Mouse (Mus musculus) urinary bladder, adult 2 months (tissue): ENCODE measurements around the gene AK157302. TPM values are rescaled to one million over a fixed set of nuclear protein-coding genes. Genes with fewer than 3 reads are reported as not detected.
"Not testable (repeated sequence)": the region's sequence is repeated elsewhere in the genome, so short reads cannot be mapped to it uniquely, and the experiment has no call there.

ENCODE experiments used
- DNase-seq: peaks from one replicate; pipeline ENCODE4 v3.0.0; 2022; ENCODE audit warnings: low spot score
- polyA plus RNA-seq: library from polyadenylated mRNA; depleted of rRNA; stranded (reverse); fragments of >200 nt; gene quantifications from 2 replicates; pipeline ENCODE4 v1.2.3, GENCODE M21; 2012; rRNA removed

AK157302 gene
- polyA plus RNA-seq, result 0.86 and 1.2 TPM in 2 replicates

DNA sequence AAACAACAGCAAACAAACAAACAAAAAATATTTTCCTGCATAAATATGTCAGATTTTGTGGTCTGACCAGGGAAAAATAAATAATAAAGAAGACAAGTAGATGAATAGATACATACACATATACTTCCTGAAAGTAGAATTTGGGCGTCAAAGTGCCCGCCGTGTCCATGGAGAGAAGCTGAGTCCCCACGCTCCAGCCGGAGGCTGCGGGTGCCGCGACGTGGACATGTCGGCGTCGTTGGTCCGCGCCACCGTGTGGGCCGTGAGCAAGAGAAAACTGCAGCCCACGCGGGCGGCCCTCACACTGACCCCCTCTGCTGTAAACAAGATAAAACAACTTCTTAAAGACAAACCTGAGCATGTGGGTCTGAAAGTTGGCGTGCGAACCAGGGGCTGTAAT, at the start of gene AK157302:
TSS of gene AK157302 (plus strand) at position 144 of the 400 bp plus-strand sequence.
- no peak for DNase-seq

DNA sequence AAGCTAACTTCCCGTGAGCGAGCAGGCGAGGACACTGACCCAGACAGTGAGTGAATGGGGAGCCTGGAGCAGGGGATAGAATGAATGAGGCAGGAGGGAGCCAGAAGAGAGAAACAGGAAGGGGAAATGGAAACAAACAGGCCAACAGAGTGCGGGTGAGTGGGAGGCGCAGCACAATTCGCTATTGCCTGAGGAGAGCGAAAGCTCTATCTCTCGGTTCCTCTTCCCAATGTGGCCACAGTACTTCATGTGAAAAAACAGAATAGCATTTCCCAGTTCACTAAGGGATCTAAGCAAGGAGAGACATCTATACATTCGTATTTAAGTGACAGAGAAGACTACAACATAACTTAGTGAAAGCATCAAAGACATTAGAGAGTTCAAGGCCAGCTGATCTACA, 48.2 kb upstream of the AK157302 start:
- DNase-seq, result no peak

DNA sequence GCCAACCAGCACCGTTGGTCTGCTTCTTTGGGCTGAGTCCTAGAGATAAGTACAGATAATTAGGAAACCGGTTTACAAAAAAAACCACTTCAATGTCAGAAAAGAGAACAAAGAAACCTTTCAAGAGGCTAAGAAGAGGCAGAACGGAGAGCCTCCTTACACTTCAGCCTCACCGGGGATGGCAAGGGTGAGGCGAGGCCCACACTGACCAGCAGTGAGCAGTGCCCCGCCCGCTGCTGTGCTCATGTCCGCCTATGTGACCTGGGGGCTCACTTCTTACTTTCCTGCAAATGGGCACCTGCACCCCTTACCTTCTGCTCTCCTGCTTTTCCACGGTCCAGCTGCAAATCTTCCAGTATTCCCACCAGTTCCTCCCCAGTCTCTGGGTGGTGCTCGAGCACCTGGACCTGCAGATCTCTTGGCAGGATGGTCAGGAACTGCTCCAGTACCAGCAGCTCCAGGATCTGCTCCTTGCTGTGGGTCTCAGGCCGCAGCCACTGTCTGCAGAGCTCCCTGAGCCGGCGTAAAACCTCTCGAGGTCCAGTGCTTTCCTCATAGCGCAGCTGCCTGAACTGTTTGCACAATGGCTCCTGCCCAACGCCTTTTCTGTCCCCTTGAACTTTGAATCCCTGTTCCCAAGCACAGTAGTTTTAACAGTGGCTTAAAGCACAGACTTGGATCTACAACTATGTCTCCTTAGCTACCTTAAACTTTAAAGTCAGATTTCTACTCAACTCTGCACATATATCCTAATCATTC, 47.0 kb upstream of the AK157302 start:
- DNase-seq, result no peak

DNA sequence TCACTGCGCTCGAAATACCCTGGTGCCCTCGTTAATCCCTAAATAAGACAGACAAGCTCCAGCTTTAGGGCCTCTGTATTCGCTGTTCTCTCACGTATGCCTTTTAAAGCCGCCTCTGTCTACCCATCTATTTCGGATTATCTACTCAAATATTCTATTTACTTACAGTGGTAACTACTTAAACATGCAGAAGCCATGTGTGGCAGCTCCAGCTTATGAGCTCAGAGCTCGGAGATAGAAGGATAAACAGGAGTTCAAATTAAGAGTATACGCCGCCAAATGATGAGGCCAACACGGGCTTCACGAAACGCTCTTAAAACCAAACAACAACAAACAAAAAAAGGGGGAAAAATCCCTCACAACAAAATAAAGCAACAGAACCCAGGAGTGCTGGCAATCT, 42.0 kb upstream of the AK157302 start:
- no peak for DNase-seq

DNA sequence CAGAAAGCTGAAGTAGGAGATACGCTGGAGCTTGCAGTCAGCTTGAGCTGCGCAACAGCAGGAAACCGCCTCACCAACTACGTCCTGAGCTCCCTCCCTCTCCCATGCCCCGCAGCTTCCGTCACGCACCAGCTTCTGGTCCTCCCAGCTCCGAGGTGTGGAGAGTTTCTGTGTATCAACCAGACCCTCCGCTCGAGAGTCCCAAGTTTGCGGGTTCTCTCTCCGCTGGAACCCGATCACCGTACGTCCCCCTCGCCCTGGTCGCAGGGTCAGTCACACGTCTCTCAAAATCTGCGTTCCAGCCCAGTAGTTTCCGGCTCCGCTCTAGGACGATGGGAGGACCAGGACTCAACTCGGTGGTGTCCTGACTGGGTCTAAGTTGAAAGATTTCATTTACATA, 41.6 kb upstream of the AK157302 start, which contains the start of gene Zscan26:
TSS of gene Zscan26 (minus strand) at position 282 of the 400 bp plus-strand sequence.
- peak; percentile 76 for DNase-seq

DNA sequence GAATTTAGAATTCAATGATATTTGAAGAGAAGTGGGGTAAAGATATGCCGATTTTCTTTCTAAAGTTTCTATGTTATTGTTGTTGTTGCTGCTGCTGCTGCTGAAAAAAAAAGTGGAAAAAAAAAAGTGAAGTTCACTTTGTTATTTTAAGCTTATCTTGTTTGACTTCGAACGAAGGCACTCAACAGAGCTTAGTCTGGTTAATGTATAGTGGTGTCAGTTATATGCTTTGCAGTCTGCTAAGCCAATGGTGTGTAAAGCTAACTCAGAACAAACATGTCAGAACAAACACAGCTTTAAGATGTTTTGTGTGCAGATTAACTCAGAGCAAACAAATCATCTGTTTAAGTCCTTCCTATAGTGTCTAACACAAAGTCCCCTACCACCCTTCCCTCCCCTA, 40.9 kb upstream of the AK157302 start:
- DNase-seq, result no peak

DNA sequence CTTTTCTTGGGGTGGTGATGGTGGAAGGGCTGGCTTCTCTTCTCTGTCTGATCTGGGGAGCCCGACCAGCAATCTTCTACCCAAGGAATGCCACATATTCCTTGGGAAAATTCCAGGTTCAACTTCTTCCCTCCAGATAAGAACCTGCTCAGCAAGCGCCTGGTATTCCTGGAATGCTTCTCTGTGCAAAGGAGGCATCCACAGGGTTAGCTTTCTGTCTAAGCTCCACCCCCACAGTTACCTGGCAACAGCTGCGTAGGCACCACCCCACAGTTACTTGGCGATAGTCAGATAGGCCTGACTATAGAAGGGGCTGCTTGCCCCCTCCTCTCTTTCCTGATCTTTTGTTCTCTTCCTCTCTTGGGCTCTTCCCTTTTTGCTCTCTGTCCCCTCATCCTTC, 38.7 kb upstream of the AK157302 start:
- no peak for DNase-seq

DNA sequence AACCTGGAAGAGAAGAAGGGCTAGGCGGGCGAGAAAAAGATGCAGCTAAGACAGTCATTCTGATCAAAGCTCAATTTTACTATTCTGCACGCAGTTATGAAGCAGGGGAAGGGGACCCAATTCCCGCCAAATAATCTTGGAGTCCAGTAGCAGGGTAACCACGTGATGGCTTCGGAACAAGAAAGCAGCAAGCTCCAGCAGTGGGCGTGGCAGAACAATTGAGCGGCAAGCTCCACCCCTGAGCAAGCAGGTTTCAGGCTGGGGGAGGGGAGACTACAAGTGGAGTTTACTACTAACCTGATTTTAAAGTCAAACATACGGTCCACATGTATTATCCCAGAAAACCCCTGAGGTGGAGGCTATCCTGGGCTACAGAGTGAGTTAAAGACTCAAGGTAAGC, 32.5 kb upstream of the AK157302 start:
- DNase-seq, result not testable (repeated sequence)

DNA sequence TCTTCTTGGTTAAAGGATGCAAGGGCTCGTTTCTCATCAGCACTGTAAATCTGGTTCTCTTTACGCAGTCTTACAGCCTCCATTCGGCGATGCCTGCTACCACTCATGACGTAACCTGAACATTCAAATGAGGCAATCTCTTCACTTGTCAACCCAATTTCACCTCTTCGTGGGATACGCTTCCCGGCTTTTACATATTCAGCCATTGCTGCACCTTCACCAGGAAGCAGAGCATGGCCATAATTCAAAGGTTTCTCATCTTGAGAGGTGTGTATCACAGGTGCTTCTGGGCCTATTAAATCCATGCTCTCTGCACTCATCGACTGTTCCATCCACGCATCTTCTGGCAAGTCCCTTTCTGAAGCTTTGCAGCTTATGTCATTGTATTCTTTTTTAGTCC, 27.7 kb upstream of the AK157302 start:
- no peak for DNase-seq

DNA sequence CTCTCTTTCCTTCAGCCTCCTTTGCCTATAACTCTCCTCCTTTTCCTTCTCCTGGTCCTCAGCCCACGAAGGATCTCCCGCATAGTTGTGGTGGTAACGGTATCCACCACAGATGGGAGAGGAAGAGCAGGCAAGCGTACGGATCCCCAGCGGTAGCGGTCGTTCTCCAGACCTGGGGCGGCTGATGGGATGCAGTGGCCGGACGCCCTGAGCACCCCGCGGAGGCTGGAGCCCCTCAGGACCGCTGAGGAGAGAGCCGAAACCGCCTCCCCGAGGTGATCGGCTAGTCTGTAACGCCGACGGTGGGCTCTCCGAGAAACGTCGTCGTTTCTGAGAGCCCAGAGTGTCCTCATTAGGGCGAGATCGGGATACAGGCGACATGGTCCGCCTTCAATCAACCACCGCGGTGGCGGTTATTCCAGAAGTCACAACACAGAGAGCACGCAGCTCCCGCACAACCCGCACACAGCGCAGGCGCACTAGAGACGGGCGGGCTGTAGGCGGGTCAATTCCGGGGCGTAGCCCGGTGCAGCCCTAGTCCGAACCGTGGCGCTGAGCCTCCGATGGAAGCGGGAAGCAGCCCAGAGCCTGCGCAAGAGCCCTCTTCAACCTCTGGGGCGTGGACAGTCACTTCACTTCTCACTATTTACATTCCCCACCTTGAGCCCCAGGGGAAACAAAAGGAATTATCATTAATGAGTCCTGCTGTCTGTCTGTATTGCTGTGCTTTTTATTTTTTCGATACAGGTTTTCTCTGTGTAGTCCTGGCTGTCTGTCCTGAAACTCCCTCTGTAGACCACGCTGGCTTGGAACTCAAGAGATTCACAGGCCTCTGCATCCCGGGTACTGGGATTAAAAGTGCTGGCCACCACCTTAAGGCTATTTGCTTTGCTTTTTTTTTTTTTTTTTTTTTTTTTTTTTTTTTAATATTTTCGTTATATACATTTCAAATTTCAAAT, 26.7 kb upstream of the AK157302 start, which contains the start of gene Nkapl:
TSS of gene Nkapl (minus strand) at position 449 of the 959 bp plus-strand sequence.
- DNase-seq, result peak; percentile 75

DNA sequence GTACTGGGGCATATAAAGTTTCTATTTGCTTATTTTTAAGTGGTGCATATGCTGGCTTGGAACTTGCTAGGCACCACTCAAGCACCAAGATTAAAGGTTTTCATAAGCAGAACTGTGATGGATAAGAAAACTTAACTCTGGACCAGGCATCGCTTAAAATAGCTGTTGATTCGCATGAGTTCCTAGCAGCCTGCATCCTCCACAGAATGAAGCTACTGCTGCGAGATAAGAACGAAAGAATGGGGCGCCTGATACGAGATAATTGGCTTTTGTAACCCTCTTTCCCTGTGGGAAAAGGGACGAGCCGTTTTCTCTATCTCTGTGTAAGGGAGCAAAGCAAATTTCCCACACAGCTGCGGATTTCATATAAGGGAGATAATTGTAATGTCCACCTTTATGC, 25.9 kb upstream of the AK157302 start:
- no peak for DNase-seq

DNA sequence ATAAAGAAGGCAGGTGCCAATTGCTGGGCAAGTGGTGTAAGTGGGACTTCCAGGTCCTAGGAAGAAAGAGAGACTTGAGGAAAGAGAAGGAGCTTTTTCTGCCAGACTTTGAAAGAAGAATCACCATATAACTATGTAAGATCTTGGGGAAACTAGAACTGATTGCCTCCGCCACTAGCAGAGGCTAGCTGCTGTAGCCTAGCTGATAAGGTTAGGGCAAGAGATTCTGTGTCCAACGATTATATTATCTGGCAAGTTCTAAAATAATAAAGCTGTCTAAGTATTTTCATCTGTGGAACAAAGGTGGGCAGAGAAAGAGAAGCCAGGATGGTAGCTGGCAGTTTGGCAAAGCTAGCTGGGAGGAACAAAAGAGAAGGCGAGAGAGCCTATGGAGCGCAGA, 22.6 kb upstream of the AK157302 start:
- DNase-seq, result no peak

DNA sequence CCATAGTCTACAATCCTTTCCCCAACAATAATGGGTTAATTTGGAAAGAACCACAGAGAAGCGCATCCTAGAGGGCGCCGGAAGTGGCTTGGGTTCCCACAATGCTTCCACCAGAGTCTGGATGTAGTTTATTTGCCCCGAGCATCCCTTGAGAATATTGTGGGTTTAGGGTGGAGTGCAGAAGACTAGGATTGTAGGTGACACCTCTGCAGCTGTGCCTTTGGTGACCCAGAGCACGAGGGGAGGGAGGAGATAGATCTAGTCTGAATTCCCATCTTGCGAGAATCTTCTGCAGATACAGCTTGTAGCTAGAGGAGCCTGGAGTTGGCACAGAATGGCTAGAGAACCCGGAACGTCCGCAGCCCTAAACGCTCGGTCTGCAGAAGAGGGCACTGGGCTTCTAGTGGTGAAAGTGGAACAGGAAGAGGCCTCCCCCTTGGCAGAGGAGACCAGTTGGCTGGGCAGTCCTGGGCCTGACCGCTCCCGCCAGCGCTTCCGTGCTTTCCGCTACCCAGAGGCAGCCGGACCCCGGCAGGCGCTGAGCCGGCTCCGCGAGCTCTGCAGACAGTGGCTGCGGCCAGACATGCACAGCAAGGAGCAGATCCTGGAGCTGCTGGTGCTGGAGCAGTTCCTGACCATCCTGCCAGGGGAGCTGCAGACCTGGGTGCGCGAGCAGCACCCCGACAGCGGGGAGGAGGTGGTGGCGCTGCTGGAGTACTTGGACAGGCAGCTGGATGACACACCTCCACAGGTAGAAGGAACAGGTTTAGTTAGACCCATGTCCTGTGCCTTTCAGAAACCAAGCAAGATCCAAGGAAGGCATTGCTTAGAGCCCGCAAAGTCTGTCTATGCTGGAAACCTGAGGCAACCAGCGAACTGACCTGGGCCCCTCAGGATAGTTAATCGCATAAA, 16.0 kb upstream of the AK157302 start, which contains the start of the genes Zkscan4 and Gm10065:
TSS of gene Zkscan4 (plus strand) at position 149 of the 912 bp plus-strand sequence.
TSS of gene Gm10065 (minus strand) at position 683 of the 912 bp plus-strand sequence.
- peak; percentile 32 for DNase-seq

DNA sequence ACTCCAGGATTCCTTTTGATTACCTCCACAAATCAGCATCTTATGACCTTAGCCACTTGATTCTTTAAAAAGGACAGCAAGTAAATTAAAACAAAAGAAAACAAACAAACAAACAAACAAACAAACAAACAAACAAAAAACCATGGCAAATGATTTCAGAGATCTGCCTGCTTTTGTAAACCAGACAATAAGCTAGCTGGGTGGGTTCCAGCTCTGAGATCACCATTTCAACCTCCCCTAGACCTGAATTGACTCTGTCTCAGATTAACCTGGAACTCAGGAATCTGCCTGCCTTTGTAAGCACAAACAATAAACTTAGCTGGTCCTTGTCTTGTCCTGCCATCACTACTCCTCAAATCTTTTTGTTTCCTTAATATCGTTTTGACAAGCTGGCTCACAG, 8.1 kb upstream of the AK157302 start:
- no peak for DNase-seq

DNA sequence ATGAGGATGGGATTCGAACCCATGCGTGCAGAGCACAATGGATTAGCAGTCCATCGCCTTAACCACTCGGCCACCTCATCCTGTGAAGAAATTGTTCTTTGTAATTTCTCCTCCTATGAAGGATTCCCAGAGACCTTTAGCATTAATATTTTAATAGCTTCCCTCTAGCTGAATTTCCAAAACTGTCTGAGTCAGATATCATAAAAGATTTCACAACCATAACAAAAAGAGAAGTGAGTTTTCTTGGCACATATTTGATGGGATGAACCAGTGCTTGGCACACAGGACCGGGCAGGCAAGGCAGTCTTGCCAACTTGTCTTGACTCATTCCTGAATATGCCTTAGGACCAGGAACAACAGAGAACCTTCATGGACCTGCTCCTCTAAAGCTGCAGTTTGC, 2.2 kb upstream of the AK157302 start:
- DNase-seq, result no peak

DNA sequence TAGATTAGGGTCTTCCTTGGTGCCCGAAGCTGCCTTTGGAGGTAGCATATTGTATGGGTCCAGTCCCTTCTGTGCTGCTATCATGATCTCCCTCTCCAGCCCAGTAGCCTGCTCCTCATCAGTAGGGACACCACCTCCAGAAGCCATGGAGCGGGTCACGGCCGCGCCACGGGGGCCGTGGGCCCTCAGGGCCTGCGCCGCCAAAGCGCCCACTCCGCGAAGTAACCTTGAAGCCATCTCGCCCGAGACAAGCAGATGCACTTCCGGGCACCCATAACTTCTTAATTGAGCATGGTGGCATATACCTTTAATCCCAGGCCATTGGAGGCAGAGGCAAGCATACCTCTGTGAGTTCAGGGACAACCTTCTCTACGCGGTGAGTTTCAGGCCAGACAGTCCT, 6.2 kb downstream of the AK157302 start, which contains the start of gene Gm11273:
TSS of gene Gm11273 (minus strand) at position 237 of the 400 bp plus-strand sequence.
- DNase-seq, result not testable (repeated sequence)

DNA sequence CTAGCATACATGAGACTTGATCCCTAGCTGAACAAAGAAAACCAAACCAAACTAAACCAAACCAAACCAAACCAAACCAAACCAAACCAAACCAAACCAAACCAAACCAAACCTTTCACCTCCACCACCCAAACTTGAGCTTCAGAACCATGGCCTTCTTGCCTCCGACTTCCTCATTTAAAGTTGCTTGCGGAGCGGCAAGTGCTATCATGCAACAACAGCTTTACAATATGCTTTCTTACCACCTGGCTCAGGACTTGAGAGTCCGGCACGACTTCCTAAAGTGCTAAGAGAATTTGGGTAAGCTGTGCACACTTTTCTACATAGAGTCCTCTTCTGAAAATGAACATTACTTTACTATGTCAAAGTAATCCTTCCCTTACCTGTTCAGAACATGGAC, 7.3 kb downstream of the AK157302 start:
- no peak for DNase-seq

DNA sequence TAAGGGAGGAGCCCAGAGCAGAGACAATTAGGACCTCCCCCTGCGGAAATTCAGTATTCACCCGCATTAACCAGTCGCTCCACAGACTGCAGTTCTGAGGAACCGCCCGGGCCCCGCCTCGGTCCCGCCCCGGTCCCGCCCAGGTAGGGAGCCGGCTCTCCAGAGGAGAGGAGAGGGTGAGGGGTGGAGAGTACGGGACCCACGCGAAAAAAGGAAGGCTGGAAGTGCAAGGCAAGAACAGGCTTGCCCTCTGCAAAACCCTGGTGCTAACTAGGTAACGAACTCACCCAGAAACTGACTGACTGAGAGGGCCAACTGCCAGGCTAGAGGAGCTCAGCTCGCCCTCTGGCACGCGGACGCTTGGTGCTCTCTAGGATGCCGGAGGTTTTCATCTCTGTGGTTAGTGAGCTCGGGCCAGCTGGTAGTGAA, 11.2 kb downstream of the AK157302 start:
- peak; percentile 58 for DNase-seq

DNA sequence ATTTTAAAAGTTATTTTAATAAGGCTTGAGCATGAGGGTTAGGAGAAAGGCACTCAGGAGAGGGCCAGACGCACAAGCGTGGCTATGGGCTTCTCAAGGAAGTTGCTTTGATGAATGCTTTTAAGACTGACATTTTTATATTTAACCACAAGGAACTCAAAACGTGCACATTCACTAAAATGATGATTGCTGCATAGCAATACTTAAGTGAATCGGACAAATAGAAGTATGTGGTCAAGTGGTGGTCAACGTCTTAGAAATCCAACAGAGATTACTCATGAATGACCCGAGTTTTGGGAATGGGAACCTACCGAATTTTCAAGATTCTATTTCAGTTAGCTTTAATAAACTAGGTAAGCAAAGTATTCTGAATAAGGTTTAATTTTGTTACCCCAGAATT, 35.1 kb downstream of the AK157302 start:
- DNase-seq, result no peak

DNA sequence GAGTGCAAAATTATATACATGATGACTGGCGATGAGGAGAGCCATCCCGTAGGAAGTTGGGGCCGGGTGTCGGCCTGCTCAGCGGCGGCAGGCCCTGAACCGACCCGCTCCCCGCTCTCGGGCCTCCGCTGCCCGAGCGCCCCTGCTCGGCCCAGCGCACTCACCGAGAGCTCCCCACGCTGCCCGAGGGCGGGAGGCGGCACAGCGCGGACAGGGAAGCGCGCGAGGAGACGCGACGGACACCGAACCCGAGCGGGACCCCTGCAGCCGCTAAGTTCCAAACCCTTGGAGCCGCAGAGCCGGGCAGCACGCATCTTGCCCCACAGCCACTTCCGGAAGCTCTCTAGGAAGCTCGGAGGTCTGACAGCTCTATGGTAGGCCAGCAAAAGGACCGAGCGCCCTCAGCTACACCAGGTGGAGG, 35.8 kb downstream of the AK157302 start, which contains the start of gene Zkscan8:
TSS of gene Zkscan8 (minus strand) at position 340 of the 421 bp plus-strand sequence.
- peak; percentile 87 for DNase-seq

DNA sequence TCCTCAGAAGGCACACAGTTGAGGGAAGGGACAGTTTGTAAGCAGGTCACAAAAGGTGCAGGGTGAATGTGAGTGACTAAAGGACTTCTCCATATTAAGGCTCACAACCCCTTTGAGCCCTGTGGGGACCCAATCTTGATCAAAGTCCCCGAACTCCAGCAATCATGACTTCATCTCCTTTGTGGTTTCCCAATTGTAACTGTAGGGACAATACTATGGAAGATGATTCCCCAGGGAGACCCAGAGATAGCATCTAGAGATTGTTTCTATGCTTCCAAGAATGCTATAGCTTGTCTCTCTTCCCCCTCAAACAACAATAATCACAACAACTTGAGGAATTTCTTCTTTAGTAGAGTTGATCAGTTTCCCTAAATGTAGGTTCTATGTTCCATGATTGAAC, 47.7 kb downstream of the AK157302 start, which contains the start of gene Olfr1366:
TSS of gene Olfr1366 (minus strand) at position 101 of the 400 bp plus-strand sequence.
- DNase-seq, result no peak
